Mouse (Mus musculus) stomach, postnatal 0 days (tissue): ENCODE measurements at regions not wholly inside any gene's neighbourhood (a gene's known extent, or its start where the extent isn't known, plus 50 kb on each side); places are given as distances from the start of the nearest gene placed in this dataset.

ENCODE experiments used
- CTCF ChIP-seq: IDR thresholded peaks from 2 replicates; pipeline ENCODE4 v1.5.1; 2016; ENCODE audit warnings: antibody characterized with exemption, low read depth, mild to moderate bottlenecking, moderate library complexity
- EP300 ChIP-seq: optimal IDR thresholded peaks from 2 replicates; pipeline ENCODE3; 2016; ENCODE audit warnings: antibody characterized with exemption

GRCm38 (mm10) chr16:31587036-31587435, 76.2 kb upstream of the Dlg1 start:
- TF ChIP-seq EP300 (no peak), CTCF (no peak)
